Mouse (Mus musculus) MEL (cell line): Measurements from ENCODE around the gene Usp20. TPM values are rescaled to one million over a fixed set of nuclear protein-coding genes. Genes with fewer than 3 reads are reported as not detected.
A peak's percentile ranks its signal among the peaks of the same experiment; 100 is the strongest.
"Not testable (repeated sequence)": the region's sequence is repeated elsewhere in the genome, so short reads cannot be mapped to it uniquely, and the experiment has no call there.

ENCODE experiments used
- DNase-seq: peaks from one replicate; pipeline ENCODE4 v3.0.0; 2011; ENCODE audit warnings: low read depth, low spot score
- H3K27ac ChIP-seq: 2 replicates; pipeline ENCODE4 v1.5.1; 2012; ENCODE audit warnings: low read depth, mild to moderate bottlenecking, control low read depth, low read length, moderate library complexity; ENCODE audit not compliant: control insufficient read depth
- H3K27me3 ChIP-seq, 2 experiments: fragments of 150-350 bp in 1 of 2; sonication (generic) in 1 of 2; 2 replicates each; pipeline ENCODE4 v1.6.1; 2012; ENCODE audit warnings: low read length in 2 of 2, mild to moderate bottlenecking in 2 of 2, improper control_type of control experiment in 1 of 2, moderate library complexity in 1 of 2; ENCODE audit not compliant: insufficient read depth in 2 of 2, control insufficient read depth in 1 of 2
- H3K36me3 ChIP-seq, 2 experiments: 2 replicates each; pipeline ENCODE4 v1.6.1; 2012 to 2014; ENCODE audit warnings: low read length in 2 of 2, improper control_type of control experiment in 1 of 2, inconsistent platforms in 1 of 2, mild to moderate bottlenecking in 1 of 2; ENCODE audit not compliant: insufficient read depth in 2 of 2, control insufficient read depth in 1 of 2
- H3K4me1 ChIP-seq, 2 experiments: fragments of 150-350 bp in 1 of 2; sonication (generic) in 1 of 2; 2 replicates each; pipeline ENCODE4 v1.6.1; 2012; ENCODE audit warnings: low read length in 2 of 2, improper control_type of control experiment in 1 of 2, mild to moderate bottlenecking in 1 of 2; ENCODE audit not compliant: insufficient read depth in 2 of 2, control insufficient read depth in 1 of 2
- H3K4me3 ChIP-seq, 2 experiments: fragments of 150-350 bp in 1 of 2; sonication (generic) in 1 of 2; 2 replicates each; pipeline ENCODE4 v1.5.1; 2012; ENCODE audit warnings: low read depth in 2 of 2, low read length in 2 of 2, mild to moderate bottlenecking in 2 of 2, moderate library complexity in 2 of 2, control low read depth in 1 of 2, improper control_type of control experiment in 1 of 2; ENCODE audit not compliant: control insufficient read depth in 1 of 2, insufficient read depth in 1 of 2
- H3K79me2 ChIP-seq: 2 replicates; pipeline ENCODE4 v1.6.1; 2012; ENCODE audit warnings: mild to moderate bottlenecking, low read length, moderate library complexity; ENCODE audit not compliant: control insufficient read depth, poor library complexity, insufficient read depth
- H3K9ac ChIP-seq: 2 replicates; pipeline ENCODE4 v1.6.1; 2012; ENCODE audit warnings: low read depth, mild to moderate bottlenecking, control low read depth, low read length, moderate library complexity; ENCODE audit not compliant: control insufficient read depth, poor library complexity, severe bottlenecking
- H3K9me3 ChIP-seq: fragments of 150-350 bp; sonication (generic); replicated peaks from 2 replicates; pipeline ENCODE4 v1.6.1; 2012; ENCODE audit warnings: mild to moderate bottlenecking, low read length, improper control_type of control experiment, moderate library complexity; ENCODE audit not compliant: insufficient read depth
- BHLHE40 ChIP-seq: IDR thresholded peaks from 2 replicates; pipeline ENCODE4 v1.6.1; 2012; ENCODE audit warnings: low read depth, mild to moderate bottlenecking, inconsistent platforms, low read length, improper control_type of control experiment, borderline replicate concordance
- CHD1 ChIP-seq: IDR thresholded peaks from 2 replicates; pipeline ENCODE4 v1.6.1; 2012; ENCODE audit warnings: low read depth, mild to moderate bottlenecking, inconsistent platforms, low read length, improper control_type of control experiment
- CTCF ChIP-seq, 3 experiments: IDR thresholded peaks in 2 of 3; conservative IDR thresholded peaks in 1 of 3; 2 replicates each; pipeline ENCODE4 v1.5.1; 2011 to 2012; ENCODE audit warnings: low read length in 3 of 3, low read depth in 2 of 3, mild to moderate bottlenecking in 2 of 3, improper control_type of control experiment in 1 of 3, inconsistent platforms in 1 of 3, mixed read lengths in 1 of 3, moderate library complexity in 1 of 3; ENCODE audit not compliant: control insufficient read depth in 1 of 3, insufficient read depth in 1 of 3, poor library complexity in 1 of 3, severe bottlenecking in 1 of 3
- E2F4 ChIP-seq: IDR thresholded peaks from 2 replicates; pipeline ENCODE4 v1.6.1; 2011; ENCODE audit warnings: low read depth, low read length, improper control_type of control experiment, borderline replicate concordance
- ELF1 ChIP-seq: IDR thresholded peaks from 2 replicates; pipeline ENCODE4 v1.6.1; 2014; ENCODE audit warnings: low read depth, mild to moderate bottlenecking, inconsistent platforms, low read length, improper control_type of control experiment, moderate library complexity
- EP300 ChIP-seq, 2 experiments: IDR thresholded peaks; 2 replicates each; pipeline ENCODE4 v1.6.1; 2011; ENCODE audit warnings: improper control_type of control experiment in 2 of 2, low read length in 2 of 2, low read depth in 1 of 2, mild to moderate bottlenecking in 1 of 2
- ETS1 ChIP-seq: IDR thresholded peaks from 2 replicates; pipeline ENCODE4 v1.6.1; 2012; ENCODE audit warnings: low read depth, mild to moderate bottlenecking, inconsistent platforms, low read length, improper control_type of control experiment, moderate library complexity
- GABPA ChIP-seq: IDR thresholded peaks from 2 replicates; pipeline ENCODE4 v1.6.1; 2012; ENCODE audit warnings: low read depth, mild to moderate bottlenecking, inconsistent platforms, low read length, improper control_type of control experiment, moderate library complexity
- GATA1 ChIP-seq: IDR thresholded peaks from 2 replicates; pipeline ENCODE4 v1.6.1; 2011; ENCODE audit warnings: low read depth, low read length, improper control_type of control experiment
- HCFC1 ChIP-seq: IDR thresholded peaks from 2 replicates; pipeline ENCODE4 v1.6.1; 2012; ENCODE audit warnings: low read depth, mild to moderate bottlenecking, inconsistent platforms, low read length, improper control_type of control experiment, moderate library complexity
- JUND ChIP-seq: IDR thresholded peaks from 2 replicates; pipeline ENCODE4 v1.6.1; 2011; ENCODE audit warnings: low read depth, mild to moderate bottlenecking, improper control_type of control experiment, low read length
- MAFK ChIP-seq: IDR thresholded peaks from 2 replicates; pipeline ENCODE4 v1.6.1; 2011; ENCODE audit warnings: low read depth, mild to moderate bottlenecking, low read length, improper control_type of control experiment, borderline replicate concordance
- MAX ChIP-seq: IDR thresholded peaks from 2 replicates; pipeline ENCODE4 v1.6.1; 2011; ENCODE audit warnings: low read length, improper control_type of control experiment
- MAZ ChIP-seq: IDR thresholded peaks from 2 replicates; pipeline ENCODE4 v1.6.1; 2012; ENCODE audit warnings: low read depth, mild to moderate bottlenecking, inconsistent platforms, low read length, improper control_type of control experiment
- MEF2A ChIP-seq: IDR thresholded peaks from 2 replicates; pipeline ENCODE4 v1.6.1; 2014; ENCODE audit warnings: low read depth, mild to moderate bottlenecking, inconsistent platforms, low read length, improper control_type of control experiment; ENCODE audit not compliant: poor library complexity, insufficient replicate concordance, severe bottlenecking; ENCODE audit errors: extremely low read depth
- MXI1 ChIP-seq: IDR thresholded peaks from 2 replicates; pipeline ENCODE4 v1.6.1; 2011; ENCODE audit warnings: mild to moderate bottlenecking, low read depth, low read length, improper control_type of control experiment
- MYB ChIP-seq: IDR thresholded peaks from 2 replicates; pipeline ENCODE4 v1.6.1; 2011; ENCODE audit warnings: mild to moderate bottlenecking, low read depth, low read length, improper control_type of control experiment
- MYC ChIP-seq: IDR thresholded peaks from 2 replicates; pipeline ENCODE4 v1.6.1; 2011; ENCODE audit warnings: low read depth, mild to moderate bottlenecking, low read length, improper control_type of control experiment, moderate library complexity
- NELFE ChIP-seq: IDR thresholded peaks from 2 replicates; pipeline ENCODE4 v1.6.1; 2011; ENCODE audit warnings: low read depth, low read length, improper control_type of control experiment
- POLR2A ChIP-seq, 2 experiments: IDR thresholded peaks; 2 replicates each; pipeline ENCODE4 v1.6.1; 2011 to 2012; ENCODE audit warnings: low read length in 2 of 2, mild to moderate bottlenecking in 2 of 2, control low read depth in 1 of 2, improper control_type of control experiment in 1 of 2, low read depth in 1 of 2, moderate library complexity in 1 of 2; ENCODE audit not compliant: control insufficient read depth in 1 of 2, insufficient read depth in 1 of 2, poor library complexity in 1 of 2
- POLR2AphosphoS2 ChIP-seq: IDR thresholded peaks from 2 replicates; pipeline ENCODE4 v1.6.1; 2011; ENCODE audit warnings: low read length, improper control_type of control experiment
- RAD21 ChIP-seq: IDR thresholded peaks from 2 replicates; pipeline ENCODE4 v1.6.1; 2011; ENCODE audit warnings: mild to moderate bottlenecking, low read depth, low read length, improper control_type of control experiment
- RCOR1 ChIP-seq: IDR thresholded peaks from 2 replicates; pipeline ENCODE4 v1.6.1; 2012; ENCODE audit warnings: low read depth, mild to moderate bottlenecking, inconsistent platforms, low read length, improper control_type of control experiment
- SIN3A ChIP-seq: IDR thresholded peaks from 2 replicates; pipeline ENCODE4 v1.6.1; 2012; ENCODE audit warnings: low read length, improper control_type of control experiment, inconsistent platforms
- SMC3 ChIP-seq: IDR thresholded peaks from 2 replicates; pipeline ENCODE4 v1.6.1; 2011; ENCODE audit warnings: low read depth, low read length, improper control_type of control experiment
- TAL1 ChIP-seq: IDR thresholded peaks from 2 replicates; pipeline ENCODE4 v1.6.1; 2012; ENCODE audit warnings: mild to moderate bottlenecking, inconsistent platforms, low read length, moderate library complexity, mixed read lengths
- TBP ChIP-seq: IDR thresholded peaks from 2 replicates; pipeline ENCODE4 v1.8.0; 2011; ENCODE audit warnings: low read depth, low read length, improper control_type of control experiment
- TCF12 ChIP-seq: IDR thresholded peaks from 2 replicates; pipeline ENCODE4 v1.6.1; 2014; ENCODE audit warnings: low read depth, mild to moderate bottlenecking, inconsistent platforms, low read length, improper control_type of control experiment, moderate library complexity
- ZKSCAN1 ChIP-seq: IDR thresholded peaks from 2 replicates; pipeline ENCODE4 v1.6.1; 2012; ENCODE audit warnings: low read depth, mild to moderate bottlenecking, inconsistent platforms, low read length, improper control_type of control experiment, moderate library complexity
- ZMIZ1 ChIP-seq: IDR thresholded peaks from 2 replicates; pipeline ENCODE4 v1.6.1; 2012; ENCODE audit warnings: low read depth, mild to moderate bottlenecking, inconsistent platforms, low read length, improper control_type of control experiment, moderate library complexity
- ZNF384 ChIP-seq: IDR thresholded peaks from 2 replicates; pipeline ENCODE4 v1.6.1; 2012; ENCODE audit warnings: low read depth, mild to moderate bottlenecking, inconsistent platforms, low read length, improper control_type of control experiment
- polyA plus RNA-seq, 2 experiments: library from polyadenylated mRNA; stranded (reverse) in 1 of 2; unstranded in 1 of 2; fragments of >175 nt in 1 of 2; fragments of >200 nt in 1 of 2; gene quantifications; 2 replicates each; pipeline versions ENCODE4 v1.2.1 to v1.2.4; 2012; ENCODE audit warnings: low replicate concordance in 2 of 2, low read depth in 1 of 2; ENCODE audit not compliant: insufficient read length in 2 of 2, insufficient read depth in 1 of 2, missing spikeins in 1 of 2
- total RNA-seq: library from RNA; depleted of rRNA; stranded (reverse); fragments of 300-350 nt; gene quantifications from 2 replicates; pipeline ENCODE4 v1.2.3, GENCODE M21; 2012

Usp20 gene
- total and polyA plus RNA-seq, 3 experiments, result 9.4 to 10.8 TPM; not detected in 1

- H3K27me3 ChIP-seq, H3K79me2 ChIP-seq, H3K9me3 ChIP-seq: not testable (repeated sequence)
- H3K27ac ChIP-seq, result peak overlapping the region; percentile 26; the same call in 1 of the 2 replicates
- DNase-seq, result peak; percentile 62
- TF ChIP-seq EP300 (IDR thresholded peaks at IDR 0.05; ENCODE audit: low read depth in 1 of 2, low read length in 2 of 2) (peak in 1 of 2 experiments; percentile 19; a peak in 1 of 4 replicates), CTCF (IDR thresholded peaks at IDR 0.05 in 2 of 3, conservative IDR thresholded peaks at IDR 0.05 in 1 of 3; ENCODE audit: control insufficient read depth in 1 of 3, insufficient read depth in 1 of 3, low read depth in 2 of 3, low read length in 3 of 3, poor library complexity in 1 of 3, severe bottlenecking in 1 of 3) (peak in 2 of 3 experiments; percentile 39 to 46; a peak in 4 of 6 replicates), ETS1 (peak; percentile 44; the same call in 1 of the 2 replicates), NELFE (peak; percentile 27; the same call in 1 of the 2 replicates)
- TF ChIP-seq, all 39 proteins: peak for 4; not testable (repeated sequence) for 35
- Histone ChIP-seq H3K4me3 (peak overlapping the region; percentile 62 to 82), H3K9ac (peak overlapping the region; percentile 51)
- H3K36me3 ChIP-seq, H3K4me1 ChIP-seq: not testable (repeated sequence)
These were observed 40.0 kb upstream of the Usp20 start for GRCm38 (mm10) chr2:30942116-30942515.

DNA sequence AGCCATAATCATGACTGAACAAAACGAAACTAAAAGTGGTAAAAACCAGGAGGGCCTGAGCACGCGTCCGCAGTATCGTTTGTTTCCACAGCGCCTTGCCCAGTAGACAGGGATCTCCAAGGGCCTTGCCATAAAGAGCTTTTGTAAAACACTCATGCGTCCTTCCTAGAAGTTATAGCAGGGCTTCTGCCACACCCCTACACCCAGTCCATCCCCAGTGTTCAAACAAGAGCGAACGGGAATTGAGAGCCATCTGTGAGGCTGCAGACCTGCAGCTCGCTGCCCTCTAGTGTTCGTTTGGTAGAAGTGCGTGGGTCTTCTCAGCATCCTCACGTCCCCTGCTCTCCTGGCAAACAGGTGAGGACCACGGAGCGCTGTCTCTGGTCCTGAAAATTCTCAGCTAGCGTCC lies 39.5 kb upstream of the Usp20 start:
- DNase-seq, result peak; percentile 93
- Histone ChIP-seq H3K27ac (peak overlapping the region; percentile 3; the same call in 1 of the 2 replicates), H3K27me3 (peaks cover 7 to 9% of the 10 kb centered on the region in 2 experiments)
- TF ChIP-seq ZKSCAN1 (no peak), MAFK (no peak), MYC (no peak; the same call in 1 of the 2 replicates), MYB (no peak), TAL1 (no peak), POLR2AphosphoS2 (no peak), MXI1 (peak; percentile 87), JUND (no peak), EP300 (IDR thresholded peaks at IDR 0.05; ENCODE audit: low read depth in 1 of 2, low read length in 2 of 2) (no peak), SIN3A (peak; percentile 95), GATA1 (no peak), NELFE (no peak), RCOR1 (peak; percentile 62), MAX (no peak; the same call in 1 of the 2 replicates), POLR2A (IDR thresholded peaks at IDR 0.05; ENCODE audit: control insufficient read depth in 1 of 2, insufficient read depth in 1 of 2, low read depth in 1 of 2, low read length in 2 of 2, poor library complexity in 1 of 2) (peak in 1 of 2 experiments; percentile 55; a peak in 2 of 4 replicates), E2F4 (no peak), MAZ (peak; percentile 41; the same call in 1 of the 2 replicates), HCFC1 (peak; percentile 60; the same call in 1 of the 2 replicates), TBP (peak; percentile 68; the same call in 1 of the 2 replicates), RAD21 (peak; percentile 57), ZNF384 (no peak), BHLHE40 (no peak), ETS1 (no peak; the same call in 1 of the 2 replicates), TCF12 (peak; percentile 60; the same call in 1 of the 2 replicates), CHD1 (no peak), GABPA (no peak), ELF1 (no peak), MEF2A (no peak), ZMIZ1 (no peak), SMC3 (peak; percentile 64)

More for the DNA sequence above, 39.5 kb upstream of the Usp20 start:
- peaks cover 0 to 7% of the 10 kb centered on the region in 2 experiments; a peak in 1 of 4 replicates for H3K36me3 ChIP-seq
- H3K79me2 ChIP-seq, result no peaks in the 10 kb centered on the region; the same call in 1 of the 2 replicates
- H3K9me3 ChIP-seq, result no peaks in the 10 kb centered on the region
- H3K4me3 ChIP-seq, result peak overlapping the region; percentile 62 to 82
- H3K9ac ChIP-seq, result peak overlapping the region; percentile 51
- H3K4me1 ChIP-seq, result peaks cover 0 to 4% of the 10 kb centered on the region in 2 experiments; a peak in 2 of 4 replicates
